Mouse (Mus musculus) liver, adult 2 months (tissue): ENCODE measurements around the gene Rgs12.

Experiments
- CTCF ChIP-seq: fragments of 200-500 bp; IDR thresholded peaks from 2 replicates; pipeline ENCODE4 v1.5.1; 2011; ENCODE audit warnings: low read depth, low read length, control low read depth
- POLR2A ChIP-seq: fragments of 200-500 bp; IDR thresholded peaks from 2 replicates; pipeline ENCODE4 v1.6.1; 2011; ENCODE audit warnings: low read length, control low read depth; ENCODE audit not compliant: insufficient read depth; ENCODE audit errors: extremely low read depth

GRCm38 (mm10) chr5:35000323-35000722, 51.1 kb downstream of the Rgs12 start:
- no peak for TF ChIP-seq CTCF
- TF ChIP-seq POLR2A = no peak
